Mouse (Mus musculus) cerebral cortex, adult 2 months (tissue): ENCODE results near the gene Rita1.

Experiments used
- WGBS: fragments of 180-500 bp; shearing (Covaris S2); methylation state at CpG from one replicate; pipeline ENCODE4 v1.1.7; 2018; 5-methylcytosine and 5-hydroxymethylcytosine counted together

Rita1 gene

GRCm38 (mm10) chr5:120602210-120602609, 10.2 kb downstream of the Rita1 start:
- 94% methylated on average over 12 of the region's 12 CpGs for WGBS

GRCm38 (mm10) chr5:120600946-120601668, 11.3 kb downstream of the Rita1 start:
- WGBS = 61% methylated on average over 11 of the region's 11 CpGs

GRCm38 (mm10) chr5:120599625-120600024, 12.8 kb downstream of the Rita1 start:
- 93% methylated on average over 6 of the region's 6 CpGs for WGBS

GRCm38 (mm10) chr5:120594485-120594884, 17.9 kb downstream of the Rita1 start:
- WGBS = 92% methylated on average over 6 of the region's 6 CpGs

GRCm38 (mm10) chr5:120592141-120592540, 20.2 kb downstream of the Rita1 start:
- 74% methylated on average over 7 of the region's 7 CpGs for WGBS

DNA sequence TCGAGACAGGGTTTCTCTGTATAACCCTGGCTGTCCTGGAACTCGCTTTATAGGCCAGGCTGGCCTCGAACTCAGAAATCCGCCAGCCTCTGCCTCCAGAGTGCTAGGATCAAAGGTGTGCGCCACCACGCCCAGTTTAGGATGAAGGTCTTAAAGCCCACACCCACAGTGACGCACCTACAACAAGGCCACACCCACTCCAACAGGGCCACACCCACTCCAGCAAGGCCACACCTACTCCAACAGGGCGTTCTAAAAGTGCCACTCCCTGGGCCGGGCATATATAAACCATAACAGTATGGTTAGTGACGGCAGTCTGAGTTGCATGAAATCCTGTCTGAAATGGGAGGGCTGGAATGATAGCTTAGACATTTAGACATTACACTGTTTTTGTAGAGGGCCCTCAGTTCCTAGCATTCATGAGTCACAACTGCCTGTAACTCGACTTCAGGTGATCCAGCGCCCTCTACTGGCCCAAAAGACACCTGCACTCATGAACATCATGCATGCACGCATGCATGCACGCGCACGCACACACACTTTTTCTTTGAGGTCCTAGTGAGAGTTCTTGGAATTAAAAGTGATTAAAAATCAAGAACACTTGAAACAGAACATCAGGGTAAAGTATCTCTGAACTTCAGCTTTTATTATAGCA, 21.9 kb downstream of the Rita1 start:
- 81% methylated on average over 16 of the region's 16 CpGs for WGBS

DNA sequence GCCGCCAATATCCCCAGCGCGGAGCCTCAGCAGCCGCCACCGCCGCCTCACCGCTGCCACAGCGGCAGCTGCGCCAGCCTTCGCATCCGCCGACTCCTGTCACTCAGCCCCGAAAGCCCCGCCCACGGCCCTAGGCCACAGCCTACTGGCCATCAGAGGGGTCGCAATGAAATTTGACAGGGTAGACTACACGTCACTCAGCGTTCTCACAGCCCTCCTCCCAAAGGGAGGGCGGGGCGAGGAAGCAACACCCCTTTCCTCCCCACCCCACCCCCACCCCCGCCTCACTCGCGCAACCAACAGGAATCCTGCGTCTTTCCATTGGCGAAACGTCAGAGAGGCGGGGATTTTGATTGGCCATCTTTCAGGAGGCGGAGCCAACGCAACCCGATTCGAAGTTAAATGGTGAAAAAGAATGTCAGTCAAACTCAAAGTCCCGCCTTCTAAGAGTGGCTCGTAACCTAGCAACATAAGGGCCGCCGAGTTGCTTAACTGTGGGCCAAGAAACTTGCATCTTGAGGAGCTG, 23.8 kb downstream of the Rita1 start, which contains the start of the genes Tpcn1 and Iqcd:
Gene Tpcn1, minus strand, starts transcription at position 105 of the 526 bp plus-strand sequence.
Gene Iqcd, plus strand, starts transcription at position 448 of the 526 bp plus-strand sequence.
- under 1% methylated on average over 35 of the region's 35 CpGs for WGBS

- WGBS = 1% methylated on average over 28 of the region's 29 CpGs
Measured at GRCm38 (mm10) chr5:120587940-120588568, 24.3 kb downstream of the Rita1 start.

GRCm38 (mm10) chr5:120587616-120587926, 24.8 kb downstream of the Rita1 start:
- WGBS = 9% methylated on average over 9 of the region's 9 CpGs

DNA sequence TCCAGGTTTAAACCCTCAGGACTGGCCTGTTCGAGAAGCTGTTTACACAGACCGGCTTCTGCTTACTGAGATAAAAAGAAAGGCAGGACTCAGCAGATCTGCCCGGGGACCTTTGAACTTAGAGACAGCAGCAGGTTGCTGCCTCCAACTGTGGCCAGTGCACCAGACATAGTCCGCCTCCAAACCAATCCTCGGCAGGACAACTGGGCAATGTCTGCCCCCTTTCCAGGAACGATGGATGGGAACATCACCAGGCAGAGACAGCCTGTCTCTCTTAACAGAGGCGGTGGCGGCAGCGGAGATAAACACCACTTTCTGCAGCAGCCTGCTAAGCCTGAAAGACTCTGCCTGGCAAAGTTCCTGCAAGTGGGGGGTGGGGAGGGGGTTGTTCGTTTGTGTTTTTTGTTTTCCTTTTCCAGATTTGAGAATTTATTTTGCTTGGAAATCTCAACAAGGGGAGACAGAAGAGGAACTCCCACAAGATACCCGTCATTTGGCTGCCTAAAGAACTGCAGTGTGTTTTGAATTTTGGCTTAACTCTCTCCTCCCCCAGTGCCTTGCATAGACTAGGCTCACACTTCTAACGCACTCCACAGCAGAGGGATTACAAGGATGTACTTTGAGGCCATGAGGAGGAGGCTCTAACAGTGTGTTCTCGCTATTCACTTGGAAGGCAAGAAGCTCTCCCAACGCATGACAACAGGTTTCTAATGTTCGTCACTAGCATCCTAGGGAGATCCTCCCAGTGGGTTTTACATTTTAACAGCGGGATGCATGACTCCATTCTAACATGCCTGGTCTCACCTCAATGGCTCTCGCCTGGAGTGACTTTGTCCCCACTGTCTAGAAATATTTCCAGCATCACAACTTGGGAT, 25.4 kb downstream of the Rita1 start:
- 8% methylated on average over 17 of the region's 17 CpGs for WGBS

GRCm38 (mm10) chr5:120584968-120585367, 27.4 kb downstream of the Rita1 start:
- WGBS = 60% methylated on average over 15 of the region's 15 CpGs

DNA sequence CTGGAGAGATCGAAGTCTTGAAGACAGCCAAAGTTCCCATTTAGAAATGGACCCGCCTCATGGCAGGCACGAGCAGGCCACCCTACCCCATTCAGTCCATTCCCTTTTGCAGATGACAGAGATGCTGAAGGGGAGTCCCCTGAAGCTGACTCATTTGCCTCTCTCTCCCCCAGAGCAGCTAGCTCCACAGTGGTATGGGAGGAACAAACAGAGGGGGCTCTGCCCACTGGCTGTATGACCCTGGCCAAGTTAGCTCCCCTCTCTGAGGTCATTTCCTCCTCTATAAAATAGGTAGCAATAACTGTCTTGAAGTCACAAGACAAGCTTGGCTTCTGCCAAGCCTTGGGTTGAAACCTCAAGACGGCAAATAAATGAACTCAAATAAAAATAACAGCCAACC, 28.9 kb downstream of the Rita1 start:
- 77% methylated on average over 4 of the region's 4 CpGs for WGBS

DNA sequence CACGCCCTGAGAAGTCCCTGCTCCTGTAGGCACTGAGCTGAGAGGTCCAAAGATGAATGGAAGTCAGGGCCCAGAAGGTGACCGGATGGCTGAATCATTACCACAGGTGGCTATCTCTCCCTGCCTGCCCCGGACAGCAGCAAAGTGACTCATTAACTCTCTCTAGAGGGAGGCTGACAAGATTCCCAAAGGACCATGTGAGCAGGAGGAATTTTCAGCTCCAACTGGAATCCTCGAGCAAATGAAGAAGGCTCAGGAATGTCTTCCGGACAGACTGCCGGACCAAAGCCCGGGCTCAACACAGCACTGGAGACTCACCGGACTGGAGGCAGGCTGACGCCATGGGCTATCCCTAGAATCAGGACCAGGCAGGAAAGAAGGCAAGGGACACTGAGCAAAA, 30.4 kb downstream of the Rita1 start:
- 82% methylated on average over 9 of the region's 9 CpGs for WGBS

- 85% methylated on average over 26 of the region's 26 CpGs for WGBS
Measured at GRCm38 (mm10) chr5:120579898-120580626, 32.3 kb downstream of the Rita1 start.

GRCm38 (mm10) chr5:120579211-120579897, 33.0 kb downstream of the Rita1 start:
- 71% methylated on average over 26 of the region's 26 CpGs for WGBS

DNA sequence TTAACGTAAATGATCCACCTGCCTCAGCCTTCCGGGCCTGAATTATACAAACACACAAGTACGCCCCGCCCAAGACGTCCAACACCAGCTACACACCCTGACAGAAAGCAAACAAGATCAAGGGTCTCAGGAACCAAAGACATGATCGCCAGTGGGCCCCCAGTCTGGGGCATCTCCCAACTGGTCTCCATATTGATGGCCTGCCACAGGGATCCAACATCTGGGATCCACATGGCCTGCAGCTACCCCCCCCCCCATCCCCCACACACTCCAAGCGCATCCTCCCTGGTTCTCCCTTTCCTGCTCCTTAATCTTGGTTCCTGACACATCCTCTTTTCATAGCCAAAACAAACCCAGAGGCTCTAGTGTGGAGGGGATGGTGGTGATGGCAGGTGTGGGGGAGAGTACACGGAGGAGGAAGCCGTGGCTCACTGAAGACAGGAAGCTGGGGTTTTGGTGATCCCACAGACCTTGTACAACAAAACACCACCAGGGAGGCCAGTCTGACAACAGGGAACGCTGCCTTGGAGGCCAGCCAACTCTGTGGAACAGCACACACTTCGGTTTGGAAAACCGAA, 33.8 kb downstream of the Rita1 start:
- 48% methylated on average over 12 of the region's 12 CpGs for WGBS

GRCm38 (mm10) chr5:120577935-120578441, 34.4 kb downstream of the Rita1 start:
- WGBS = 80% methylated on average over 10 of the region's 10 CpGs

DNA sequence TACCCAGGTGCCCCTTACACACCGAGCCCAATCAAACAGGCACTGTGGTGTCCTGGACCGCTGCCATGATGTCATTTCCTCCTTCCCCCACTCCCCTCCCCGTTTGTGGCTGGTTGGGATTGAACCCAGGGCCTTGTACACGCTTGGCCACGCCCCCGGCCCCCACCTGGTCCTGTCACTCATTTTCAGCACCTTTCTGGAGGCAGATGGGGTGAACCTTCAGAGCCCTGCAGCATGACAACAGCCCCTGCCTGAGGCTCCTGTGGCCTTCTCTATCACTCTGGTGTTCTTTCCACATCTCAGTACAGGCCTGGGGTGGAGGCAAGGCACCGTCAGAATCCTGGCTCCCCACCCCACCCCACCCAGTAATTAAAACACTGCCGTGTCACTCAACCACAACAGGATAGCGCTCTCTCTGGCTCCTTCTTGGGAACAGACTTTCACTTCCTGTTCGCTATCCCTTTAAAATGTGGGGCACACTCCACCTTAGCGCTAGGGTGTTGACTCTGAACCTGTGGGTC, 35.5 kb downstream of the Rita1 start:
- WGBS = 72% methylated on average over 11 of the region's 11 CpGs

GRCm38 (mm10) chr5:120574469-120575063, 37.8 kb downstream of the Rita1 start:
- 70% methylated on average over 10 of the region's 10 CpGs for WGBS
